Mouse (Mus musculus): ENCODE results near the gene Serpinb9. TPM values are rescaled to one million over a fixed set of nuclear protein-coding genes. Genes with fewer than 3 reads are reported as not detected.

Gene Serpinb9
- polyA plus RNA-seq, 1 experiment from 2014 or later, result 1.2 TPM

GRCm38 (mm10) chr13:33035506-33035905 lies 32.5 kb downstream of the Serpinb9 start:
- Histone ChIP-seq H3K4me2 (ENCODE audit: low read depth, low read length) (no peak overlapping the region), H3K4me1 (ENCODE audit: control insufficient read depth, insufficient read depth, low read length) (no peaks in the 10 kb centered on the region), H3K9ac (replicated peaks; ENCODE audit: low read depth, low read length) (no peak overlapping the region), H3K27ac (ENCODE audit: low read depth, low read length) (no peak overlapping the region), H3K4me3 (ENCODE audit: low read depth, low read length) (no peak overlapping the region), H3K9me3 (ENCODE audit: control insufficient read depth, low read length) (no peaks in the 10 kb centered on the region), H3K36me3 (ENCODE audit: control insufficient read depth, insufficient read depth, low read length) (no peaks in the 10 kb centered on the region), H3K27me3 (ENCODE audit: control insufficient read depth, insufficient read depth, low read length) (no peaks in the 10 kb centered on the region)
- 92% methylated on average over 1 of the region's 1 CpGs for WGBS
- ATAC-seq (ENCODE audit: low read depth), result no peak

- WGBS, result 99% methylated on average over 3 of the region's 3 CpGs
- Histone ChIP-seq H3K9me3 (ENCODE audit: control insufficient read depth, low read length) (no peaks in the 10 kb centered on the region), H3K36me3 (ENCODE audit: control insufficient read depth, insufficient read depth, low read length) (no peaks in the 10 kb centered on the region), H3K9ac (replicated peaks; ENCODE audit: low read depth, low read length) (no peak overlapping the region), H3K27me3 (ENCODE audit: control insufficient read depth, insufficient read depth, low read length) (no peaks in the 10 kb centered on the region), H3K4me3 (ENCODE audit: low read depth, low read length) (no peak overlapping the region), H3K27ac (ENCODE audit: low read depth, low read length) (no peak overlapping the region), H3K4me1 (ENCODE audit: control insufficient read depth, insufficient read depth, low read length) (no peaks in the 10 kb centered on the region), H3K4me2 (ENCODE audit: low read depth, low read length) (no peak overlapping the region)
- ATAC-seq (ENCODE audit: low read depth), result no peak
Observed at GRCm38 (mm10) chr13:33043542-33043941, 40.5 kb downstream of the Serpinb9 start.

- no peak overlapping the region for H3K9ac ChIP-seq (replicated peaks; ENCODE audit: low read depth, low read length)
- H3K4me2 ChIP-seq (ENCODE audit: low read depth, low read length), result no peak overlapping the region
- 84% methylated on average over 2 of the region's 2 CpGs for WGBS
- H3K36me3 ChIP-seq (ENCODE audit: control insufficient read depth, insufficient read depth, low read length), result no peaks in the 10 kb centered on the region
- ATAC-seq (ENCODE audit: low read depth), result no peak
- H3K27me3 ChIP-seq (ENCODE audit: control insufficient read depth, insufficient read depth, low read length), result no peaks in the 10 kb centered on the region
- H3K9me3 ChIP-seq (ENCODE audit: control insufficient read depth, low read length), result no peaks in the 10 kb centered on the region
- H3K4me1 ChIP-seq (ENCODE audit: control insufficient read depth, insufficient read depth, low read length), result no peaks in the 10 kb centered on the region
- no peak overlapping the region for H3K27ac ChIP-seq (ENCODE audit: low read depth, low read length)
- H3K4me3 ChIP-seq (ENCODE audit: low read depth, low read length), result no peak overlapping the region
Observed at GRCm38 (mm10) chr13:33047234-33047633, 44.2 kb downstream of the Serpinb9 start.

GRCm38 (mm10) chr13:33048187-33048586 lies 45.1 kb downstream of the Serpinb9 start:
- Histone ChIP-seq H3K4me1 (ENCODE audit: control insufficient read depth, insufficient read depth, low read length) (no peaks in the 10 kb centered on the region), H3K36me3 (ENCODE audit: control insufficient read depth, insufficient read depth, low read length) (no peaks in the 10 kb centered on the region)
- no peak for ATAC-seq (ENCODE audit: low read depth)

GRCm38 (mm10) chr13:33051697-33052096 lies 48.6 kb downstream of the Serpinb9 start:
- ATAC-seq (ENCODE audit: low read depth), result no peak
- Histone ChIP-seq H3K27me3 (ENCODE audit: control insufficient read depth, insufficient read depth, low read length) (no peaks in the 10 kb centered on the region), H3K27ac (ENCODE audit: low read depth, low read length) (no peak overlapping the region), H3K9ac (replicated peaks; ENCODE audit: low read depth, low read length) (no peak overlapping the region), H3K4me2 (ENCODE audit: low read depth, low read length) (no peak overlapping the region), H3K4me1 (ENCODE audit: control insufficient read depth, insufficient read depth, low read length) (no peaks in the 10 kb centered on the region), H3K4me3 (ENCODE audit: low read depth, low read length) (no peak overlapping the region), H3K36me3 (ENCODE audit: control insufficient read depth, insufficient read depth, low read length) (no peaks in the 10 kb centered on the region), H3K9me3 (ENCODE audit: control insufficient read depth, low read length) (no peaks in the 10 kb centered on the region)
- 86% methylated on average over 3 of the region's 3 CpGs for WGBS

More at GRCm38 (mm10) chr13:33048187-33048586, 45.1 kb downstream of the Serpinb9 start:
- Histone ChIP-seq H3K4me2 (ENCODE audit: low read depth, low read length) (no peak overlapping the region), H3K27me3 (ENCODE audit: control insufficient read depth, insufficient read depth, low read length) (no peaks in the 10 kb centered on the region), H3K27ac (ENCODE audit: low read depth, low read length) (no peak overlapping the region), H3K9ac (replicated peaks; ENCODE audit: low read depth, low read length) (no peak overlapping the region), H3K9me3 (ENCODE audit: control insufficient read depth, low read length) (no peaks in the 10 kb centered on the region), H3K4me3 (ENCODE audit: low read depth, low read length) (no peak overlapping the region)
- WGBS, result 78% methylated on average over 4 of the region's 4 CpGs

- 81% methylated on average over 1 of the region's 1 CpGs for WGBS
Observed at GRCm38 (mm10) chr13:33063048-33063447, 60.0 kb downstream of the Serpinb9 start.

More at GRCm38 (mm10) chr13:33063048-33063447, 60.0 kb downstream of the Serpinb9 start:
- Histone ChIP-seq H3K27ac (ENCODE audit: low read depth, low read length) (no peak overlapping the region), H3K36me3 (ENCODE audit: control insufficient read depth, insufficient read depth, low read length) (no peaks in the 10 kb centered on the region), H3K9me3 (ENCODE audit: control insufficient read depth, low read length) (no peaks in the 10 kb centered on the region), H3K4me2 (ENCODE audit: low read depth, low read length) (no peak overlapping the region), H3K27me3 (ENCODE audit: control insufficient read depth, insufficient read depth, low read length) (no peaks in the 10 kb centered on the region), H3K4me1 (ENCODE audit: control insufficient read depth, insufficient read depth, low read length) (no peaks in the 10 kb centered on the region), H3K4me3 (ENCODE audit: low read depth, low read length) (no peak overlapping the region), H3K9ac (replicated peaks; ENCODE audit: low read depth, low read length) (no peak overlapping the region)
- no peak for ATAC-seq (ENCODE audit: low read depth)

Other genes starting within 250 kb of the Serpinb9 start
- gene Mylk4, start 219.3 kb upstream of the Serpinb9 start, polyA plus RNA-seq (2014; fragmentation: Nextera tagmentation; extraction: Ambion mirVana), result 0.28 TPM in 1 of 2 replicates, not detected in the other
- 25.6 and 29.0 TPM in 2 replicates for gene Wrnip1, start 201.2 kb upstream of the Serpinb9 start, polyA plus RNA-seq (2014; fragmentation: Nextera tagmentation; extraction: Ambion mirVana)
- gene D930007J09Rik, start 200.4 kb upstream of the Serpinb9 start, polyA plus RNA-seq (2014; fragmentation: Nextera tagmentation; extraction: Ambion mirVana), result not detected in 2 replicates
- 0.54 and 2.6 TPM in 2 replicates for gene Serpinb1a, start 152.1 kb upstream of the Serpinb9 start, polyA plus RNA-seq (2014; fragmentation: Nextera tagmentation; extraction: Ambion mirVana)
- gene Serpinb1c, start 105.0 kb upstream of the Serpinb9 start, polyA plus RNA-seq (2014; fragmentation: Nextera tagmentation; extraction: Ambion mirVana), result 0.15 TPM in 1 of 2 replicates, not detected in the other
- 0.53 and 0.60 TPM in 2 replicates for gene Serpinb6b, start 38.0 kb upstream of the Serpinb9 start, polyA plus RNA-seq (2014; fragmentation: Nextera tagmentation; extraction: Ambion mirVana)
- 0.28 and 0.29 TPM in 2 replicates for gene Serpinb9b, start 24.2 kb downstream of the Serpinb9 start, polyA plus RNA-seq (2014; fragmentation: Nextera tagmentation; extraction: Ambion mirVana)
- gene Serpinb1b, start 75.3 kb downstream of the Serpinb9 start, polyA plus RNA-seq (2014; fragmentation: Nextera tagmentation; extraction: Ambion mirVana), result 24.0 and 45.4 TPM in 2 replicates
- gene Serpinb9c, start 156.5 kb downstream of the Serpinb9 start, polyA plus RNA-seq (2014; fragmentation: Nextera tagmentation; extraction: Ambion mirVana), result not detected in 2 replicates
- gene Serpinb9d, start 189.7 kb downstream of the Serpinb9 start, polyA plus RNA-seq (2014; fragmentation: Nextera tagmentation; extraction: Ambion mirVana), result not detected in 2 replicates
- not detected in 2 replicates for gene Serpinb9e, start 246.4 kb downstream of the Serpinb9 start, polyA plus RNA-seq (2014; fragmentation: Nextera tagmentation; extraction: Ambion mirVana)